ENCODE assay signal across 11 mouse cellular contexts in the genomic region with DNA sequence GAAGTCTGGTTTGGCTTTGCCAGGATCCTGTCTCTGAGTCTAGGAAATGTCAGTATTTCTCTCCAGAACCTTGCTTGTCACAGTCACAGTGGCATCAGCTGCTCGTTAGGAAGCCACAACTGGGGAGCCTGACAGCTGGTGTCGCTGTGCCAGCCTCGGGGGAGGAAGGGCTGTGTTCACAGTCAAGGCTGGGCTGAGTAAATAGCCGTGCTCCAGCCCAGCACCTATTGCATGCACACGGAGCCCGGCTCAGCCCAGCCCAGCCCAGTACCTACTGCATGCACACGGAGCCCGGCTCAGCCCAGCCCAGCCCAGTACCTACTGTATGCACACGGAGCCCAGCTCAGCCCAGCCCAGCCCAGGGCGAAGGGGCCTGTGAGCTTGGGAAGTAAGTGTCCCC. TPM values are rescaled to one million over a fixed set of nuclear protein-coding genes. Genes with fewer than 3 reads are reported as not detected.
DNase-seq lines count a peak whose midpoint lies in the region; ATAC-seq and TF ChIP-seq lines count a peak whose summit lies in the region.
"Had no signal": no experiment of that assay in that cellular context is flagged by ENCODE, and none has a peak within 500 bp of the region (broad histone marks: within the 10 kb centered on the region; RNA-seq: fewer than 3 reads in every experiment).

No protein-coding gene starts in this region.

- no peak overlapping the region for H3K4me2 ChIP-seq in forebrain, embryonic 16.5 days (ENCODE audit: low read length)
- no peak overlapping the region for H3K4me2 ChIP-seq in midbrain, embryonic 14.5 days (ENCODE audit: low read length)
- H3K4me2 ChIP-seq: limb, embryonic 13.5 days had no signal

- no peaks in the 10 kb centered on the region for H3K36me3 ChIP-seq in forebrain, embryonic 16.5 days (ENCODE audit: control insufficient read depth, insufficient read depth)
- no peaks in the 10 kb centered on the region for H3K36me3 ChIP-seq in midbrain, embryonic 14.5 days (ENCODE audit: control insufficient read depth, insufficient read depth, low read length)
- H3K36me3 ChIP-seq: limb, embryonic 13.5 days had no signal

- no peak overlapping the region for H3K9ac ChIP-seq in forebrain, embryonic 16.5 days (replicated peaks; ENCODE audit: low read depth, low read length)
- H3K9ac ChIP-seq in midbrain, embryonic 14.5 days (replicated peaks; ENCODE audit: low read length), result no peak overlapping the region
- H3K9ac ChIP-seq: limb, embryonic 13.5 days had no signal

- H3K4me3 ChIP-seq in gastrocnemius, adult 2 months, result no peak overlapping the region
- H3K4me3 ChIP-seq in forebrain, embryonic 16.5 days (replicated peaks; ENCODE audit: low read length), result no peak overlapping the region
- no peak overlapping the region for H3K4me3 ChIP-seq in midbrain, embryonic 14.5 days (replicated peaks; ENCODE audit: low read depth, low read length)
- H3K4me3 ChIP-seq: limb, embryonic 13.5 days; myocyte had no signal

- DNase-seq in gastrocnemius, postnatal 10 days, result peak; percentile 33
- no peak for DNase-seq in gastrocnemius, adult 2 months
- DNase-seq in 416B (ENCODE audit: low read depth), result peak; percentile 45
- DNase-seq in midbrain, embryonic 14.5 days, result peak; percentile 58
- no peak for DNase-seq in B cell, adult 2 months
- DNase-seq in spleen, postnatal 4 days (ENCODE audit: low spot score in 2 of 2), result no peak
- DNase-seq in urinary bladder, postnatal 36 days (ENCODE audit: low spot score in 2 of 2), result no peak
- DNase-seq: heart, postnatal 4 days had no signal

- no peaks in the 10 kb centered on the region for H3K9me3 ChIP-seq in forebrain, embryonic 16.5 days (ENCODE audit: control insufficient read depth, low read length)
- H3K9me3 ChIP-seq in midbrain, embryonic 14.5 days (ENCODE audit: control insufficient read depth, low read length), result no peaks in the 10 kb centered on the region
- H3K9me3 ChIP-seq: limb, embryonic 13.5 days had no signal

- no peaks in the 10 kb centered on the region for H3K4me1 ChIP-seq in forebrain, embryonic 16.5 days (replicated peaks; ENCODE audit: control insufficient read depth, insufficient read depth, low read length)
- H3K4me1 ChIP-seq in midbrain, embryonic 14.5 days (ENCODE audit: control insufficient read depth, insufficient read depth, low read length), result no peaks in the 10 kb centered on the region

- ATAC-seq in forebrain, embryonic 16.5 days, result peak; percentile 31; the same call in 1 of the 2 replicates
- ATAC-seq in midbrain, embryonic 14.5 days (ENCODE audit: low FRiP score, low TSS enrichment), result peak; percentile 62

- no peaks in the 10 kb centered on the region for H3K27me3 ChIP-seq in forebrain, embryonic 16.5 days (replicated peaks; ENCODE audit: control insufficient read depth, insufficient read depth, low read length)
- no peaks in the 10 kb centered on the region for H3K27me3 ChIP-seq in midbrain, embryonic 14.5 days (ENCODE audit: control insufficient read depth, insufficient read depth, low read length)

- H3K27ac ChIP-seq in gastrocnemius, adult 2 months, result no peak overlapping the region
- no peak overlapping the region for H3K27ac ChIP-seq in forebrain, embryonic 16.5 days (ENCODE audit: low read length)
- no peak overlapping the region for H3K27ac ChIP-seq in midbrain, embryonic 14.5 days (replicated peaks; ENCODE audit: low read depth, low read length)
- H3K27ac ChIP-seq: limb, embryonic 13.5 days had no signal

- 57% methylated on average over 10 of the region's 10 CpGs for WGBS in forebrain, embryonic 16.5 days
- WGBS in midbrain, embryonic 14.5 days, result 50% methylated on average over 10 of the region's 10 CpGs

- TF ChIP-seq CTCF in gastrocnemius, adult 2 months (IDR thresholded peaks at IDR 0.05), result no peak

- intact Hi-C loops in gastrocnemius, adult 2 months (cut with DNase I), result loop anchor here (1.0 to 5.0 kb wide), 2 partner anchors 44 to 103 kb away; no protein-coding TSS in a partner anchor

RNA-seq across cellular contexts. Expression of a gene that starts 9.6 kb away (rescaled TPM):
- total RNA-seq in gastrocnemius, postnatal 10 days (2021), result not detected
- total RNA-seq in gastrocnemius, adult 2 months (2021), result not detected
- polyA plus RNA-seq in forebrain, embryonic 16.5 days (2015; fragmentation: Nextera tagmentation; extraction: Ambion mirVana), result not detected in 2 replicates
- polyA plus RNA-seq in midbrain, embryonic 14.5 days (2014; fragmentation: Nextera tagmentation; extraction: Ambion mirVana), result 0.13 TPM in 1 of 2 replicates, not detected in the other
- polyA plus RNA-seq: myocyte had no signal

RNA-seq across cellular contexts. Expression of a gene that starts 10.9 kb away (rescaled TPM):
- under 1 TPM; 0.20 to 0.28 TPM for total RNA-seq in gastrocnemius, postnatal 10 days (2021)
- under 1 TPM in 1 of 2 experiments, not detected in 1; 0.20 TPM for total RNA-seq in gastrocnemius, adult 2 months (2021)
- 1.3 and 1.9 TPM in 2 replicates for polyA plus RNA-seq in forebrain, embryonic 16.5 days (2015; fragmentation: Nextera tagmentation; extraction: Ambion mirVana)
- 3.0 and 3.9 TPM in 2 replicates for polyA plus RNA-seq in midbrain, embryonic 14.5 days (2014; fragmentation: Nextera tagmentation; extraction: Ambion mirVana)
- polyA plus RNA-seq: myocyte had no signal

RNA-seq across cellular contexts. Expression of a gene that starts 23.3 kb away (rescaled TPM):
- total RNA-seq in gastrocnemius, postnatal 10 days (2021), result under 1 TPM in 1 of 2 experiments, not detected in 1; 0.16 TPM
- not detected for total RNA-seq in gastrocnemius, adult 2 months (2021)
- not detected in 2 replicates for polyA plus RNA-seq in forebrain, embryonic 16.5 days (2015; fragmentation: Nextera tagmentation; extraction: Ambion mirVana)
- 0.83 and 0.94 TPM in 2 replicates for polyA plus RNA-seq in midbrain, embryonic 14.5 days (2014; fragmentation: Nextera tagmentation; extraction: Ambion mirVana)
- total RNA-seq: heart, postnatal 4 days had no signal
- polyA plus RNA-seq: myocyte had no signal

RNA-seq across cellular contexts. Expression of a gene that starts 27.7 kb away (rescaled TPM):
- not detected for total RNA-seq in gastrocnemius, postnatal 10 days (2021)
- under 1 TPM in 1 of 2 experiments, not detected in 1; 0.28 TPM for total RNA-seq in gastrocnemius, adult 2 months (2021)
- polyA plus RNA-seq in forebrain, embryonic 16.5 days (2015; fragmentation: Nextera tagmentation; extraction: Ambion mirVana), result 0.16 TPM in 1 of 2 replicates, not detected in the other
- 0.43 TPM in 1 of 2 replicates, not detected in the other for polyA plus RNA-seq in midbrain, embryonic 14.5 days (2014; fragmentation: Nextera tagmentation; extraction: Ambion mirVana)
- total RNA-seq: heart, postnatal 4 days had no signal

Comparison
In these comparisons a context has a peak if more than half of its experiments do, and no peak if none do; other contexts are left out.
1. DNase-seq: peak in gastrocnemius, postnatal 10 days (single experiment), 416B (single experiment) and midbrain, embryonic 14.5 days (single experiment); none in gastrocnemius, adult 2 months (single experiment), B cell, adult 2 months (0 of 2), spleen, postnatal 4 days (0 of 2) and urinary bladder, postnatal 36 days (0 of 2).